Mouse (Mus musculus): ENCODE results near the gene Pi4k2a. TPM values are rescaled to one million over a fixed set of nuclear protein-coding genes. Genes with fewer than 3 reads are reported as not detected.

The Pi4k2a gene
- polyA plus RNA-seq, 1 experiment from 2014 or later = 14.6 TPM

DNA sequence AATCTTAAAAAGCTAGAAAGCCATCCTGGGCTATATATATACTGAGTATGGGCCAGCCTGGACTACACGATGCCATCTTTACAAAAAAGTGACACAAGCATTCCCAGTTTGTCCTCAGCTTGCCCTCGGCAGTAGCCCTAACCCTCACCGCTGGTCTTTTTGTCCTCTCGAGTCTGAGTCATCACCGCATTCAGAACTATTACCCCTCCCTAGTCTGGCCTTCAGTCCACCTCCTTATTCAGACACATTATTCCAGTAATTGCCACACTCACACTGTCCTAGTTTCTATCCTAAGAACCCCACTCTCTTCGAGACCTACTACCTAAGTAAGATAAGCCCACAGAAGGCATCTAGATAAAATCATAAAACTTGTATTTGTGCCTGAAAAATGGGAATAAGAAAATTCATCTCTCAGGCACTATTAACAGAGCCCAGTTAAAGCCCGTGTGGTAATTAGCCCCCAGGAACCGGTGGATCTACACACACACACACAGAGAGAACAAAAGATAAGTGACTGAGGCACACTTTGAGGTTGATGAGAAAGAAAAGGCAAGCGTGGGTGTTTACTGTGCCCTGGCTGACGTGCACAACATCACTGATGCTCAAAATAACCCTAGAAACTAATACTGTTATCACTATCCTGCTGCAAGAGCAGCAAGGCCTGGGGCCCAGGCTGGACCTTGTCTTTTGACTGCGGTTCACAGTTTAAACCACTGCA, 35.4 kb downstream of the Pi4k2a start:
- no peak overlapping the region for H3K27ac ChIP-seq (ENCODE audit: low read depth, low read length)
- H3K4me1 ChIP-seq (ENCODE audit: control insufficient read depth, insufficient read depth, low read length) = peaks cover 27% of the 10 kb centered on the region

DNA sequence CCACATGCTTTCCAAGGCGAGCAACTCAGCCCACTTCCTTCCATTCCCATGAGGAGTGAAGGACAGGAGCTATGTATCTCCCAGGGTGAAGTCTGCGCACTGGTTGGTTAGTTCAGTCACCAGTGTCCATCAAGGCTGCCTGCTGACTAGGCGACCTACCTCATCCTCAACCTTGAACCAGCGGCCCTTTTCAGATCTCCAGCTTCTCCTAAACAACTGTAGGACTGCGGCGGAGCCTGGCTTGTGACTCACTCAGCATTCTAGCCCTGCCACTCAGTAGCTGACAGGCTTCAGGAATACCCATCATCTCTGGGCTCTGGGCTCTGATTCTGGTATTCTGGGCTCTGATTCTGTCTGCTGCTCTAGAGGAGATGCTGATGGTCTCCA, 35.9 kb downstream of the Pi4k2a start:
- Histone ChIP-seq H3K27ac (ENCODE audit: low read depth, low read length) (no peak overlapping the region), H3K9me3 (replicated peaks; ENCODE audit: control insufficient read depth, low read length) (no peaks in the 10 kb centered on the region), H3K36me3 (ENCODE audit: control insufficient read depth, insufficient read depth, low read length) (peaks cover 8% of the 10 kb centered on the region; the same call in 1 of the 2 replicates), H3K9ac (ENCODE audit: low read depth, low read length) (no peak overlapping the region), H3K4me2 (peak overlapping the region; percentile 23; the same call in 1 of the 2 replicates), H3K4me1 (ENCODE audit: control insufficient read depth, insufficient read depth, low read length) (peaks cover 27% of the 10 kb centered on the region), H3K27me3 (ENCODE audit: control insufficient read depth, insufficient read depth, low read length) (no peaks in the 10 kb centered on the region), H3K4me3 (ENCODE audit: low read depth, low read length) (no peak overlapping the region)
- WGBS (ENCODE audit: insufficient replicate concordance) = 82% methylated on average over 6 of the region's 6 CpGs
- ATAC-seq (replicated peaks; ENCODE audit: insufficient number of reproducible peaks, low FRiP score, low TSS enrichment) = no peak

More for the DNA sequence above, 35.4 kb downstream of the Pi4k2a start:
- Histone ChIP-seq H3K4me3 (ENCODE audit: low read depth, low read length) (no peak overlapping the region), H3K9me3 (replicated peaks; ENCODE audit: control insufficient read depth, low read length) (no peaks in the 10 kb centered on the region), H3K4me2 (peak overlapping the region; percentile 23; the same call in 1 of the 2 replicates), H3K9ac (ENCODE audit: low read depth, low read length) (no peak overlapping the region), H3K36me3 (ENCODE audit: control insufficient read depth, insufficient read depth, low read length) (peaks cover 11% of the 10 kb centered on the region), H3K27me3 (ENCODE audit: control insufficient read depth, insufficient read depth, low read length) (no peaks in the 10 kb centered on the region)
- ATAC-seq (replicated peaks; ENCODE audit: insufficient number of reproducible peaks, low FRiP score, low TSS enrichment) = no peak
- 67% methylated on average over 11 of the region's 11 CpGs for WGBS (ENCODE audit: insufficient replicate concordance)

DNA sequence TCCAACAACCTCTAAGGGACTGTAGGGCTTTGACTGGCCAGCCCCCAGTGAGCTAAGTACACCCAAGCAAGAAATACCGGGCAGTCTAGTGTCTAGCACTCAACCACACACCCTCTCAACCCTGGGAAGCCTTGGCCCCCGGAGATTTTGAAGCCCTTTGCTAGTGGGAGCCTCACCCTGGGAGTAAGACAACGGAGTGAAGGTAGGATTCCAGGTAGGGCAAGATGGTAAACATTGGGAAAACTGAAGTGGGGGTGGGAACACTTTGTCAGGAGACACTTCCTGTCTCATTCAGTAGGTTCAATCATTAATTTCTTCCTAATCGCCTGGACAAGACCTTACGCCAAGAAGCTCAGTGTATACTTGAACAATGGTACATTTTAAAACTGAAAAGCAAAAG, 36.8 kb downstream of the Pi4k2a start:
- 84% methylated on average over 5 of the region's 5 CpGs for WGBS (ENCODE audit: insufficient replicate concordance)
- no peaks in the 10 kb centered on the region for H3K9me3 ChIP-seq (replicated peaks; ENCODE audit: control insufficient read depth, low read length)
- H3K4me2 ChIP-seq = no peak overlapping the region

DNA sequence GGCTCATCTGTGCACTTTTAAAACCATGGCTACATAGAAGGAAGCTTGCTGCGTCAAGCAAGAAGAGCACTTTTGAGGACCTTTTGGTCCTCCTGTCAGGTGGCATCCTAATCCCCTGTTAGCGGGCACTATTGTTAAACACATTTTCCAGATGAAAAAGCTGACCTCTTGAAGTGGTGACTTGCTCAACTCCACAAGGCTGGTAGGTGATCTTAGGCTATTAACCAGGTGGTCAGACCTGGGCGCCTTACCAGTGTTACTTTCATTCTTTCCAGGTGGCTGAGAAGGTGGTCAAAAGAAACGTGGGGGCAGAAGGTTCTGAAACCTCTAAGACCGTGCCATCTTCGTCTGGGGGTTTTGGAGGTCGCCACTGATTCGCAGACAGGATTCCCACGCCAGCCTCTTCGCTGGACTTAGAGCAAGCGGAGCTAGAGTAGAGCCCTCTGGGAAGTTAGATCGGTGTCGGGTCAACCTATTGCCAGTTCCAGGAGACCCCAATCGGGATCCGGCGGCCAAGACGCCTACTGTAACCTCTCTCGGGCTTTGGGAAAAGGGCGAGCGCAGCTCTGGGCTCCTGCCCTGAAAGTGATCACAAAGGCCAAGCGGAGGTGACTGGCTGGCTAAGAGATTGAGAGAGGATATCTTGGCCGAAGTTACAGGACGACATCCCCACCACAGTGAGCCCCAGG, 37.9 kb downstream of the Pi4k2a start:
- no peaks in the 10 kb centered on the region for H3K9me3 ChIP-seq (replicated peaks; ENCODE audit: control insufficient read depth, low read length)
- ATAC-seq (replicated peaks; ENCODE audit: insufficient number of reproducible peaks, low FRiP score, low TSS enrichment) = no peak
- peak overlapping the region; percentile 89 for H3K9ac ChIP-seq (ENCODE audit: low read depth, low read length)
- H3K4me1 ChIP-seq (ENCODE audit: control insufficient read depth, insufficient read depth, low read length) = peaks cover 27% of the 10 kb centered on the region
- H3K27ac ChIP-seq (ENCODE audit: low read depth, low read length) = peak overlapping the region; percentile 89
- H3K4me3 ChIP-seq (ENCODE audit: low read depth, low read length) = peak overlapping the region; percentile 76
- no peaks in the 10 kb centered on the region for H3K27me3 ChIP-seq (ENCODE audit: control insufficient read depth, insufficient read depth, low read length)
- H3K4me2 ChIP-seq = peak overlapping the region; percentile 98
- 4% methylated on average over 23 of the region's 23 CpGs for WGBS (ENCODE audit: insufficient replicate concordance)
- H3K36me3 ChIP-seq (ENCODE audit: control insufficient read depth, insufficient read depth, low read length) = no peaks in the 10 kb centered on the region; the same call in 1 of the 2 replicates

More for the DNA sequence above, 36.8 kb downstream of the Pi4k2a start:
- Histone ChIP-seq H3K9ac (ENCODE audit: low read depth, low read length) (no peak overlapping the region), H3K27me3 (ENCODE audit: control insufficient read depth, insufficient read depth, low read length) (no peaks in the 10 kb centered on the region), H3K36me3 (ENCODE audit: control insufficient read depth, insufficient read depth, low read length) (peaks cover 6% of the 10 kb centered on the region; the same call in 1 of the 2 replicates), H3K27ac (ENCODE audit: low read depth, low read length) (no peak overlapping the region), H3K4me3 (ENCODE audit: low read depth, low read length) (no peak overlapping the region), H3K4me1 (ENCODE audit: control insufficient read depth, insufficient read depth, low read length) (peaks cover 27% of the 10 kb centered on the region)
- ATAC-seq (replicated peaks; ENCODE audit: insufficient number of reproducible peaks, low FRiP score, low TSS enrichment) = no peak

DNA sequence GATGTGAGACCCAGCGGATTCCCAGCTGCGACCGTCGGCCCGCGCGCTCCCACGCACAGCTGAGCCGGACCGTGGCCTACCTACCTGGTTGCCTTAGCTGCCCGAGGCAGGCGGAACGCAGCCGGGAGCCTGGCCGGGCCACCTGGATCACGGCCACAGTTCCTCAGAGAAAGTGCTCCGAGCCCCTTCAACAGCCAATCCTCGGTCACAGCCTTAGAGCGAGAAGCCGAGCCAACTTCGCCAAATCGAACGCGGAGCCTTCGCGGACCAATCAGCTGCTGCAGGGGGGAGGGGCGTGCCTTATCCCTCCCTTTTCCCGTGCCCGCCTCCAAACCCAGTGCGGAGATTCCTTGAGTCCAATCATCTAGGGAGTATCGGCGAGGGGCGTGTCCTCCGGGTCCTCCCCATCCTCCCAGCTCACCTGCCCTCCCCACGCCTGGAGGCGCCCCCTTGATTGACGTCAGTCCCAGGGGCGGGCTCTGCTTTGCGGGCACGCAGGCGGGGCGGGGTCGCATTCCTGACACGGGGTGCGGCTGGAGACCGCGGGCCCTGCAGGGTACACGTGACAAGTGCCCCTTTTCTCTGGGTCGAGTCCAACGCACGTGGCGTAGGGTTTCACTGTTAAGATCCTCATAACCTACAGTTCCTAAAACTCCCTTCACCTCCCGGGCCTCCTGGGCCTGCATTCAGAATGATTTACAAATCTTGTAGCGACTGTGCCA, 38.7 kb downstream of the Pi4k2a start, which contains the start of gene Avpi1:
Gene Avpi1 (minus strand): TSS at position 273 of the 722 bp plus-strand sequence.
- H3K4me1 ChIP-seq (ENCODE audit: control insufficient read depth, insufficient read depth, low read length) = peaks cover 27% of the 10 kb centered on the region
- H3K27me3 ChIP-seq (ENCODE audit: control insufficient read depth, insufficient read depth, low read length) = no peaks in the 10 kb centered on the region
- 0% methylated on average over 53 of the region's 54 CpGs for whole genome bisulfite sequencing (ENCODE audit: insufficient replicate concordance)
- peak within 1 kb of the TSS; percentile 76 for H3K4me3 ChIP-seq (ENCODE audit: low read depth, low read length)
- no peaks in the 10 kb centered on the region for H3K36me3 ChIP-seq (ENCODE audit: control insufficient read depth, insufficient read depth, low read length)
- peak within 1 kb of the TSS; percentile 89 for H3K27ac ChIP-seq (ENCODE audit: low read depth, low read length)
- H3K4me2 ChIP-seq = peak within 1 kb of the TSS; percentile 98
- peak within 1 kb of the TSS; percentile 89 for H3K9ac ChIP-seq (ENCODE audit: low read depth, low read length)
- H3K9me3 ChIP-seq (replicated peaks; ENCODE audit: control insufficient read depth, low read length) = no peaks in the 10 kb centered on the region
- peak; percentile 97 for ATAC-seq (replicated peaks; ENCODE audit: insufficient number of reproducible peaks, low FRiP score, low TSS enrichment)

DNA sequence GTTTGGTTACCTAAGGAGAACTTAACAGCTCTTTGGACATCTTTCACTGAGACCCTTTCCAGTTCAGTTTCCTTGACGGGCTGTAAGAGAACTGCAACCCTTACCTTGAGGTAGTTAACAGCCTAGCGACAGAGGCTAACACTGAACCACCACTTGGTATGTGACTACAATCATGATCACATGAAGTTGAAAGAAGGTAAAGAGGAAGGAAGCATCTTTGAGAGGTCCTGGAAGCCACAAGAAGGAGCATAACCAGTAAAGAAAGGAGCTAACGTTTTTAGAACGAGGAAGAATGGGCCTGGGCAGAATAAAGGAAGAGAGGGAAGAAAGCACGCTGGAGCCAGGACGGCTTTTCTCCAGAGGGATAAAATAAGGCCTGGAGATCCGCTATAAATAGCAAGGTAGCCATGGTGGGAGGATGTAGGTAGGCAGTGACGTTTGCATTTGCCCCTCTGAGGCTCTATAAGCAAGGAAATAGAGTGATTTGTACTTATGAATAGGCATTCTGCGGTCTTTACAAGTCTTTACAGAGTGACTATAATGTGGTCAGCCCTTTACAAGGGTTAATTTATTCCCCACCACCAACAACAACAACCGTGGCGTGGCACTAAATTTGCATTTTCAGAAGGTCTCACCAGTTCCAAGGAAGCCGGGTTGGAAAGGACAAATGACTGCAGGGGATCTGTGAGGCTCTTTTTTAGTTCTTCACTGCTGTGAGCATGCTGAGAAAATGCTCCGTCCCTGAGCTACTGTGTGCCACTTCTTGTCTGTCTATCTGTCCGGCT, 39.4 kb downstream of the Pi4k2a start:
- WGBS (ENCODE audit: insufficient replicate concordance) = 34% methylated on average over 14 of the region's 14 CpGs
- peak overlapping the region; percentile 70 for H3K27ac ChIP-seq (ENCODE audit: low read depth, low read length)
- H3K9ac ChIP-seq (ENCODE audit: low read depth, low read length) = peak overlapping the region; percentile 47
- no peaks in the 10 kb centered on the region for H3K9me3 ChIP-seq (replicated peaks; ENCODE audit: control insufficient read depth, low read length)
- H3K27me3 ChIP-seq (ENCODE audit: control insufficient read depth, insufficient read depth, low read length) = no peaks in the 10 kb centered on the region
- no peaks in the 10 kb centered on the region for H3K36me3 ChIP-seq (ENCODE audit: control insufficient read depth, insufficient read depth, low read length)
- H3K4me2 ChIP-seq = peak overlapping the region; percentile 98
- H3K4me3 ChIP-seq (ENCODE audit: low read depth, low read length) = peak overlapping the region; percentile 76
- peaks cover 27% of the 10 kb centered on the region for H3K4me1 ChIP-seq (ENCODE audit: control insufficient read depth, insufficient read depth, low read length)
- ATAC-seq (replicated peaks; ENCODE audit: insufficient number of reproducible peaks, low FRiP score, low TSS enrichment) = no peak

DNA sequence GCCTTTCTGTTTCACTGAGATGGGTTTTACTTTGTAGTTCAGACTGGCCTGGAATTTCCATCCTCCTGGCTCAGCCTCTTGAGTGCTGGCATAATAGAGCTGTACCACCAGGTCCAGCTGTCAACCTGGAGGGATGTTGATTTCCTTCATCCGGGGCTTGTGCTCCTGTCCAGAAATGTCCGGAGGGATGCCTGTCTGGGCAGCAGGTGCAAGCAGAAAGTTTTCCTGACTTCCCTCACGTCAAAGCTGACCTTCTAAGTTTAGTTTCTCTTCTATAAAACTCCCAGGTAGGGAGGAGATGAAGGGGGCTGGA, 40.0 kb downstream of the Pi4k2a start:
- H3K9ac ChIP-seq (ENCODE audit: low read depth, low read length) = no peak overlapping the region
- ATAC-seq (replicated peaks; ENCODE audit: insufficient number of reproducible peaks, low FRiP score, low TSS enrichment) = no peak
- no peaks in the 10 kb centered on the region for H3K36me3 ChIP-seq (ENCODE audit: control insufficient read depth, insufficient read depth, low read length)
- WGBS (ENCODE audit: insufficient replicate concordance) = 67% methylated on average over 3 of the region's 3 CpGs
- no peak overlapping the region for H3K27ac ChIP-seq (ENCODE audit: low read depth, low read length)
- no peak overlapping the region for H3K4me3 ChIP-seq (ENCODE audit: low read depth, low read length)
- no peak overlapping the region for H3K4me2 ChIP-seq
- no peaks in the 10 kb centered on the region for H3K27me3 ChIP-seq (ENCODE audit: control insufficient read depth, insufficient read depth, low read length)
- peaks cover 27% of the 10 kb centered on the region for H3K4me1 ChIP-seq (ENCODE audit: control insufficient read depth, insufficient read depth, low read length)
- no peaks in the 10 kb centered on the region for H3K9me3 ChIP-seq (replicated peaks; ENCODE audit: control insufficient read depth, low read length)

DNA sequence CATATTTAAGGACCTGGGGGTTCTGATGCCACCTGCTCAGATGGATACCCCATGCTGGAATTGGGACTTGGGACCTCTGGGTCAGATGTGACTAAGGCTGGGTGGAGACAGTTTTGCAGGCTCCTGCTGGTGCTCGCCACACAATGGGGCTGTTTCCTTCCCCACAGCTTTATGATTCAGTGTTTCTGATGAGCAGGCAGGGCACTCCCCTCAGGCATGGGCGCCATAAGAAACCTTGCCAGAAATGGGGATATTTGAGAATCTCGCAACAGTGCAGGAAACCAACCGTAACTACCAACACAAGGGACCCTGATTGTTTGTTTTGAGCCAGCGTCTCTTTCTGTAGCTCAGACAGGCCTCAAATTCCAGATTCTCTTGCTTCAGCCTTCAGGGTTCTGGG, 40.8 kb downstream of the Pi4k2a start:
- Histone ChIP-seq H3K4me2 (no peak overlapping the region), H3K4me3 (ENCODE audit: low read depth, low read length) (no peak overlapping the region), H3K4me1 (ENCODE audit: control insufficient read depth, insufficient read depth, low read length) (peaks cover 21% of the 10 kb centered on the region), H3K36me3 (ENCODE audit: control insufficient read depth, insufficient read depth, low read length) (no peaks in the 10 kb centered on the region), H3K9me3 (replicated peaks; ENCODE audit: control insufficient read depth, low read length) (no peaks in the 10 kb centered on the region), H3K9ac (ENCODE audit: low read depth, low read length) (no peak overlapping the region), H3K27ac (ENCODE audit: low read depth, low read length) (no peak overlapping the region), H3K27me3 (ENCODE audit: control insufficient read depth, insufficient read depth, low read length) (no peaks in the 10 kb centered on the region)
- no peak for ATAC-seq (replicated peaks; ENCODE audit: insufficient number of reproducible peaks, low FRiP score, low TSS enrichment)
- 68% methylated on average over 5 of the region's 5 CpGs for WGBS (ENCODE audit: insufficient replicate concordance)

Measured in heart, embryonic 11.5 days (tissue).